8 mouse cellular contexts compared by ENCODE assay signal in the genomic region with DNA sequence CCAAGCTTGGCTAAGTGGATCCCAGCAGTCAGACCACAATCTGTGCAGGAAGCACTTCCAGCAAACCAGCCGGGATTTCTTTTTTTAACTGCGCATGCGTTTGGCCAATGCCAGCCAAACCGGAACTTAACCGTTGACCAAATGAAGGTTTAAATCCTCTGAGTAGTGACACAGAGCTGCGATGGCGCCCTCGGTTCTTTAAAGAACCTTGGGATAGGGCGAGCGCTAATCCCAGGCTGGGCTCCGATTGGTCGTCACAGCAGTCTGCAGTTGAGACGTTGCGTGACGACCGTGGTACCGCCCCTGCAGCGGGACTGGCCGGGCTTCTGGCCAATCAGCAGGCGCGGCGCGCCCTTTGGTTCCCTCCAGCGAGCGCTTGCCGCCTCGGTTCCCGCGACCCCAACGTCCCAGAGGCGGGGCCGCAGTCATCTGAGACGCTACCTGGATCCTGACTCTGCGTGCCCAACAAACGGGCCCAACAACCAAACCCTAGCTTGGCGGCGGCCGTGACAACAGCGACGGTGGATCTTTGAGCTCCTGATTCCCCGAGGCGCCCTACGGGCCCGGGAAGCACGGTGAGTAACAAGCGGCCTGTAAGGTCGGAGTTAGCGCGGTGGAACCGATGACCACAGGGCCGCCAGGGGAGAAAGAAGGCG. TPM values are rescaled to one million over a fixed set of nuclear protein-coding genes. Genes with fewer than 3 reads are reported as not detected.
DNase-seq lines count a peak whose midpoint lies in the region; ATAC-seq and TF ChIP-seq lines count a peak whose summit lies in the region.

A gene (plus strand): TSS at position 387 of the 656 bp plus-strand sequence.

- TF ChIP-seq EP300 in CH12.LX (IDR thresholded peaks at IDR 0.05; ENCODE audit: low read length) = no peak

- WGBS in forebrain, embryonic 11.5 days = under 1% methylated on average over 52 of the region's 52 CpGs
- WGBS in heart, embryonic 16.5 days = under 1% methylated on average over 52 of the region's 52 CpGs
- WGBS in liver, embryonic 15.5 days (ENCODE audit: insufficient replicate concordance) = under 1% methylated on average over 52 of the region's 52 CpGs
- under 1% methylated on average over 52 of the region's 52 CpGs for WGBS in neural tube, embryonic 12.5 days

- in situ Hi-C loops in CH12.LX (cut with MboI; ENCODE audit: low pct_ligation_motif_present, low pct_unique_long_range_greater_than_20kb, low sequenced_read_pairs) = loop anchor here (10.0 kb wide), 1 partner anchor 785 kb away; a partner anchor contains a TSS

- peak; percentile 99 for DNase-seq in CH12.LX (ENCODE audit: extremely low read depth)
- peak; percentile 94 for DNase-seq in c-Kit-positive CD71-positive TER-119-negative erythroid progenitor cells, embryonic 14.5 days (ENCODE audit: low read depth)
- DNase-seq in forebrain, embryonic 11.5 days (ENCODE audit: low spot score) = peak; percentile 98
- DNase-seq in kidney, postnatal 36 days = peak; percentile 98
- DNase-seq in telencephalon, adult 2 months (ENCODE audit: low read depth, low spot score) = peak; percentile 98

- peaks cover 5 to 28% of the 10 kb centered on the region in 2 experiments; a peak in 3 of 4 replicates for H3K4me1 ChIP-seq in CH12.LX (ENCODE audit: control insufficient read depth in 1 of 2, insufficient read depth in 2 of 2)
- H3K4me1 ChIP-seq in forebrain, embryonic 11.5 days (replicated peaks; ENCODE audit: control insufficient read depth, insufficient read depth, low read length) = peaks cover 7% of the 10 kb centered on the region; the same call in 1 of the 2 replicates
- H3K4me1 ChIP-seq in heart, embryonic 16.5 days (ENCODE audit: control insufficient read depth, insufficient read depth, low read length) = peaks cover 16% of the 10 kb centered on the region
- peaks cover 33% of the 10 kb centered on the region for H3K4me1 ChIP-seq in liver, embryonic 15.5 days (replicated peaks)
- peaks cover 17% of the 10 kb centered on the region for H3K4me1 ChIP-seq in neural tube, embryonic 12.5 days

- TF ChIP-seq CTCF in CH12.LX (conservative IDR thresholded peaks at IDR 0.05 in 1 of 2, IDR thresholded peaks at IDR 0.05 in 1 of 2; ENCODE audit: low read depth in 2 of 2, low read length in 2 of 2) = no peak

- peak; percentile 100 for ATAC-seq in forebrain, embryonic 11.5 days (replicated peaks; ENCODE audit: low FRiP score)
- peak; percentile 100 for ATAC-seq in heart, embryonic 16.5 days (replicated peaks; ENCODE audit: extremely low read depth, insufficient read depth, low FRiP score)
- ATAC-seq in liver, embryonic 15.5 days (ENCODE audit: insufficient read depth) = peak; percentile 99
- ATAC-seq in neural tube, embryonic 12.5 days (ENCODE audit: low FRiP score, low read depth) = peak; percentile 100

- H3K27me3 ChIP-seq in CH12.LX (replicated peaks) = no peaks in the 10 kb centered on the region
- H3K27me3 ChIP-seq in forebrain, embryonic 11.5 days (ENCODE audit: control insufficient read depth, insufficient read depth, low read length) = no peaks in the 10 kb centered on the region
- no peaks in the 10 kb centered on the region for H3K27me3 ChIP-seq in heart, embryonic 16.5 days (ENCODE audit: control insufficient read depth, insufficient read depth, low read length)
- no peaks in the 10 kb centered on the region for H3K27me3 ChIP-seq in liver, embryonic 15.5 days
- H3K27me3 ChIP-seq in neural tube, embryonic 12.5 days (replicated peaks) = no peaks in the 10 kb centered on the region

- H3K79me2 ChIP-seq in CH12.LX (replicated peaks; ENCODE audit: control insufficient read depth, extremely low read depth, insufficient read depth, poor library complexity, severe bottlenecking) = peaks cover 30% of the 10 kb centered on the region

- TF ChIP-seq POLR2A in CH12.LX (IDR thresholded peaks at IDR 0.05; ENCODE audit: low read depth, low read length) = peak; percentile 89

- H3K27ac ChIP-seq in CH12.LX (ENCODE audit: insufficient read depth, low read depth) = peak within 1 kb of the TSS; percentile 85
- H3K27ac ChIP-seq in forebrain, embryonic 11.5 days (ENCODE audit: low read depth, low read length) = peak within 1 kb of the TSS; percentile 92
- H3K27ac ChIP-seq in heart, embryonic 16.5 days (ENCODE audit: low read length) = peak within 1 kb of the TSS; percentile 96
- H3K27ac ChIP-seq in liver, embryonic 15.5 days (replicated peaks) = peak within 1 kb of the TSS; percentile 91
- peak within 1 kb of the TSS; percentile 62 for H3K27ac ChIP-seq in neural tube, embryonic 12.5 days

- peaks cover 8 to 23% of the 10 kb centered on the region in 2 experiments for H3K36me3 ChIP-seq in CH12.LX (replicated peaks in 1 of 2; ENCODE audit: control insufficient read depth in 1 of 2, insufficient read depth in 1 of 2, low read length in 1 of 2)
- no peaks in the 10 kb centered on the region; the same call in 1 of the 2 replicates for H3K36me3 ChIP-seq in forebrain, embryonic 11.5 days (ENCODE audit: control insufficient read depth, insufficient read depth, low read length)
- peaks cover 2% of the 10 kb centered on the region; the same call in 1 of the 2 replicates for H3K36me3 ChIP-seq in heart, embryonic 16.5 days (ENCODE audit: control insufficient read depth, insufficient read depth)
- peaks cover 18% of the 10 kb centered on the region for H3K36me3 ChIP-seq in liver, embryonic 15.5 days (replicated peaks)
- H3K36me3 ChIP-seq in neural tube, embryonic 12.5 days = peaks cover 7% of the 10 kb centered on the region

- peak within 1 kb of the TSS; percentile 86 for H3K9ac ChIP-seq in CH12.LX (ENCODE audit: insufficient read depth, low read depth)
- peak within 1 kb of the TSS; percentile 82 for H3K9ac ChIP-seq in forebrain, embryonic 11.5 days (ENCODE audit: low read length)
- peak within 1 kb of the TSS; percentile 78 for H3K9ac ChIP-seq in heart, embryonic 16.5 days (ENCODE audit: low read length)
- H3K9ac ChIP-seq in liver, embryonic 15.5 days = peak within 1 kb of the TSS; percentile 89
- peak within 1 kb of the TSS; percentile 65 for H3K9ac ChIP-seq in neural tube, embryonic 12.5 days

- TF ChIP-seq RAD21 in CH12.LX (IDR thresholded peaks at IDR 0.05; ENCODE audit: low read depth, low read length) = no peak

- H3K4me2 ChIP-seq in CH12.LX (ENCODE audit: insufficient read depth, low read depth, poor library complexity, severe bottlenecking) = peak within 1 kb of the TSS; percentile 77
- H3K4me2 ChIP-seq in forebrain, embryonic 11.5 days (ENCODE audit: low read depth, low read length, severe bottlenecking) = peak within 1 kb of the TSS; percentile 78
- peak within 1 kb of the TSS; percentile 66 for H3K4me2 ChIP-seq in heart, embryonic 16.5 days (ENCODE audit: low read depth, low read length)
- H3K4me2 ChIP-seq in liver, embryonic 15.5 days = peak within 1 kb of the TSS; percentile 91
- peak within 1 kb of the TSS; percentile 71 for H3K4me2 ChIP-seq in neural tube, embryonic 12.5 days (replicated peaks)

- no peaks in the 10 kb centered on the region for H3K9me3 ChIP-seq in CH12.LX (replicated peaks; ENCODE audit: low read length)
- H3K9me3 ChIP-seq in forebrain, embryonic 11.5 days (ENCODE audit: control insufficient read depth, low read length) = no peaks in the 10 kb centered on the region
- H3K9me3 ChIP-seq in heart, embryonic 16.5 days (replicated peaks; ENCODE audit: control insufficient read depth, low read length) = no peaks in the 10 kb centered on the region
- H3K9me3 ChIP-seq in liver, embryonic 15.5 days (replicated peaks) = no peaks in the 10 kb centered on the region
- H3K9me3 ChIP-seq in neural tube, embryonic 12.5 days = no peaks in the 10 kb centered on the region

- dilution Hi-C loops in CH12.LX (cut with MboI; ENCODE audit: extremely low pct_ligation_motif_present, extremely low pct_unique_long_range_greater_than_20kb, low sequenced_read_pairs) = no loop called here

- peak within 1 kb of the TSS; percentile 81 to 96 (median 87) for H3K4me3 ChIP-seq in CH12.LX (replicated peaks in 1 of 3; ENCODE audit: low read depth in 2 of 3, low read length in 2 of 3, poor library complexity in 1 of 3)
- H3K4me3 ChIP-seq in forebrain, embryonic 11.5 days (ENCODE audit: low read depth, low read length) = peak within 1 kb of the TSS; percentile 71
- H3K4me3 ChIP-seq in heart, embryonic 16.5 days (ENCODE audit: low read length) = peak within 1 kb of the TSS; percentile 71
- H3K4me3 ChIP-seq in liver, embryonic 15.5 days (replicated peaks) = peak within 1 kb of the TSS; percentile 75
- peak within 1 kb of the TSS; percentile 65 for H3K4me3 ChIP-seq in neural tube, embryonic 12.5 days

TF ChIP-seq in CH12.LX, 34 proteins besides CTCF, POLR2A, EP300 and RAD21 (continues in another document):
- TF ChIP-seq MAZ (IDR thresholded peaks at IDR 0.05; ENCODE audit: low read depth, low read length) = 0 out of 2 replicates have a peak, but pooled peaks have one; percentile 35
- TF ChIP-seq KAT2A (IDR thresholded peaks at IDR 0.05; ENCODE audit: insufficient replicate concordance, low read length) = 0 out of 2 replicates have a peak, but pooled peaks have one; percentile 53
- peak; percentile 64 for TF ChIP-seq HCFC1 (IDR thresholded peaks at IDR 0.05; ENCODE audit: low read depth, low read length)
- TF ChIP-seq USF2 (conservative IDR thresholded peaks at IDR 0.05; ENCODE audit: low read depth, low read length) = no peak
- TF ChIP-seq MEF2A (IDR thresholded peaks at IDR 0.05; ENCODE audit: borderline replicate concordance, low read depth, low read length) = no peak; the same call in 1 of the 2 replicates
- TF ChIP-seq MYC (IDR thresholded peaks at IDR 0.05; ENCODE audit: low read depth, low read length) = no peak
- peak; percentile 98 for TF ChIP-seq SIN3A (IDR thresholded peaks at IDR 0.05; ENCODE audit: low read length)
- peak; percentile 81 for TF ChIP-seq ELF1 (IDR thresholded peaks at IDR 0.05; ENCODE audit: low read depth, low read length)
- TF ChIP-seq JUND (conservative IDR thresholded peaks at IDR 0.05; ENCODE audit: low read depth, low read length) = no peak
- TF ChIP-seq NELFE (IDR thresholded peaks at IDR 0.05; ENCODE audit: low read depth, low read length) = peak; percentile 70
- TF ChIP-seq TCF12 (IDR thresholded peaks at IDR 0.05; ENCODE audit: low read depth, low read length) = peak; percentile 43; the same call in 1 of the 2 replicates
- TF ChIP-seq TBP (conservative IDR thresholded peaks at IDR 0.05; ENCODE audit: low read depth, low read length) = peak; percentile 72
- TF ChIP-seq ETS1 (conservative IDR thresholded peaks at IDR 0.05; ENCODE audit: low read depth, low read length) = no peak
- peak; percentile 89 for TF ChIP-seq NRF1 (IDR thresholded peaks at IDR 0.05; ENCODE audit: low read depth, low read length)

RNA-seq across cellular contexts. Expression of the gene that starts here (rescaled TPM):
- total RNA-seq in CH12.LX (2012; rRNA removed) (8.9 and 9.0 TPM in 2 replicates), CH12.LX (2014; rRNA removed) (8.1 and 8.4 TPM in 2 replicates)
- 9.7 and 11.8 TPM in 2 replicates for polyA plus RNA-seq in CH12.LX (2012; ENCODE audit: insufficient read length, low read depth)
- 26.0 and 32.2 TPM in 2 replicates for polyA plus RNA-seq in forebrain, embryonic 11.5 days (2014; fragmentation: Nextera tagmentation; extraction: Ambion mirVana)
- 7.7 and 8.3 TPM in 2 replicates for polyA plus RNA-seq in heart, embryonic 16.5 days (2015; fragmentation: Nextera tagmentation; extraction: Ambion mirVana)
- polyA plus RNA-seq in liver, embryonic 15.5 days (2015; fragmentation: Nextera tagmentation; extraction: Ambion mirVana) = 8.9 and 9.5 TPM in 2 replicates
- 8.9 and 10.2 TPM in 2 replicates for polyA plus RNA-seq in neural tube, embryonic 12.5 days (2016; fragmentation: Nextera tagmentation; extraction: Ambion mirVana)

Comparison
In these comparisons a context has a peak if more than half of its experiments do, and no peak if none do; other contexts are left out.
1. Peak in every context shown above with its lines: DNase-seq, ATAC-seq, H3K4me3 ChIP-seq and H3K27ac ChIP-seq.